Mouse (Mus musculus) layer of hippocampus, adult 8-10 months (tissue): Measurements from ENCODE around the gene Magi2. TPM values are rescaled to one million over a fixed set of nuclear protein-coding genes. Genes with fewer than 3 reads are reported as not detected.

ENCODE experiments used
- DNase-seq, 2 experiments: peaks; one replicate each; pipeline ENCODE4 v3.0.0; 2022; ENCODE audit warnings: low spot score in 2 of 2
- total RNA-seq, 4 experiments: library from RNA; stranded (reverse); gene quantifications; 2 replicates each; pipeline ENCODE4 v1.2.4; 2022

Magi2 gene
- total RNA-seq, 4 experiments from 2014 or later: 105 to 137 (median 127) TPM

DNA sequence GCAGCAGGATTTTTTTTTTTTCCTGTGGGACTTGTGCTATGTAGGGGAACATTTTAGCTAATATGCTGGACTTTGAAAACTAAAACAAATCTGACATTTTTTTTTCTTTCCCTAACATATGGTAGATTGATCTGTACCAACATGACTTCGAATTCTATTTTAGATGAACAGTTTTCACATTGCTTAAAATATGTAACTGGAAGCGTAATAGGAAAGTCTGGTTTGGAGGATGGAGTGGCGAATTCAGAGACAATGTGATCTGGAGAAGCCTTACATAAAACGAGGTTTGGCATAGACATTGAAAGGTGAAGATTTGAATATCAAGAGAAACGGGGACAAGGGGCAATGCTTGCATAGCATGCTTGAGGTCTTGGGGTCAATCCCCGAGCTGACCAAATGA lies 519.1 kb downstream of the Magi2 start:
- peak; percentile 15 to 18 for DNase-seq

DNA sequence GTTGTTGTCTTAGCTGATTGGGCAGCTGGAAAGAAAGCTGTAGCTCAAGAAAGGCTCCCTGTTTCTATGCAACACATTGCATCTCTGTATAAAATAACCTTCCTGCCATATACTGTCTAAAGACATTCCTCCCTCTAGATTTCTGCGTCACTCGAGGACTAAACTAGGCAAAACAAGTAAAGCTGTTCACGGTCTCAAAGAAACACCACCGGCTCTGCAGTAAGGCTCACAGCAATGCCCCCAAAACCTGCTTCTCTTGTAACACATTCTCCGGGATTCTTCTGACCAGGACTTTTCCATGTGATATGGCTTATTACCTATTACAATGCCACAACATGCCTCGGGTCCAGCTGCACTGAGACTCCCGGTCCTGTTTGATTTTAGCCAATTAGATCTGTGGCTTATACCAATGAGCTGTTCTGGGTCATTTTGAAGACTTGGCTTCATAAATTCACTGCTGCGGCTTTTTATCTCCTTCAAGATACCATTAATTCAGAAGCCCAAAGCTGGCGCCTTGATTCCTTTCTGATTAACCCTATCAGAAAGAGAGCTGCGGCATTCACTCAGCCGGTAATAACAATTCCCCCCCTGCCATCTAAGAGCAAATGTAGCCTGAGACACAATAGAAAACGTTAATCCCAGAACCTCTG lies 520.2 kb downstream of the Magi2 start:
- peak; percentile 10 to 12 for DNase-seq

DNA sequence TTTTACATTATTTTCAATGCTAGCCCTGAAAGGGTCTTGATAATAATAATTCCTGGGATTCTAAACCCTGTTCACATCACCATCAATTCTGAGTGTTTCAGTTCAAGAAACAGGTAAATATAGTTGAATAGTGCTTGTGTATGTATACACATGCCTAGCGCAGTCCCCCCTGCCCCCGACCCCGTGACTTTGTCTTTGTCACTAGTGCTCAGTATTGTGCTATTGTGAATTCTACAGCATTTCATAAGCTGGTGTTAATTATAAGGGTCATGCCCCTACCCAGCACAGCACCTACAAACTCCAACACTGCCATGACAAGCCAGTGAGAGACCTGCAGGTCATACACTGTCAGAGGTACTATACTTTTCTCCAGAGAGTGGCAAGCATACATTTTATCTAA lies 520.8 kb downstream of the Magi2 start:
- DNase-seq: no peak

DNA sequence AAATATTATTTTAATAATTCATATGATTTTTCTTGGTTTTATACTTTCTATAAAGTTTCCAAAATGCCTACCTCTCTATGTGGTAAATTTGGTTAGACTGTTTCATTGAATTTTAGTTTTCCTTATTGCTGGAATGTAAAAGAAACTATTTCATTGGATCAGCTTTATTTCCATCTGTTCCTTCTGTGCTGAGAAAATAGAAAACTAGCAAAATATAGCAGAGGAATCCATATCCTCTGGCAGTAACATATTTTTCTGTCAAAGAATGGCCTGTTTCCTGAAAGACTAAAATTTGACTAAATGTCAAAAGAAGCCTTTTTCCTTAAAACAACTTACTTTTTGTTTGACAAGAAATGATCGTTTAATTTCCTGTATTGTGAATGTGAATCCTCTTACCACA lies 552.4 kb downstream of the Magi2 start:
- no peak for DNase-seq

DNA sequence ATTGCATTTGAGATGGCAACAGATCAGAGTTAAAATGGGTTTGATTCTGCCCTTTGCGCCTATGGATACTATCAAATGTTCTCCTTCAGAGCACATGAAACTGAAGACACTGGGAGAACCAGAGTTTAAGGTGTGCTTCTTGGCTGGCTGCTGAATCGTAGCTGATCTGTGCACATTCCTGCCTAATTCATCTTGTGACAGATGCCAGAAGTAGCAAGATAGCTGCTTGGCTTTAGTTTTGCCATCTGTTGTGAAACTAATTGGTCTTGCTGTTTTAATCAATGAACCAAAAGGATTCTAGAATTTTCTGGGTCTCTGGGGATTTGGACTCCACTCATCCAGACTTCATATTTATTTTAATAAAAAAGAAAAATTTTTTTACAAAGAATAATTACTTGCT lies 553.2 kb downstream of the Magi2 start:
- no peak for DNase-seq

DNA sequence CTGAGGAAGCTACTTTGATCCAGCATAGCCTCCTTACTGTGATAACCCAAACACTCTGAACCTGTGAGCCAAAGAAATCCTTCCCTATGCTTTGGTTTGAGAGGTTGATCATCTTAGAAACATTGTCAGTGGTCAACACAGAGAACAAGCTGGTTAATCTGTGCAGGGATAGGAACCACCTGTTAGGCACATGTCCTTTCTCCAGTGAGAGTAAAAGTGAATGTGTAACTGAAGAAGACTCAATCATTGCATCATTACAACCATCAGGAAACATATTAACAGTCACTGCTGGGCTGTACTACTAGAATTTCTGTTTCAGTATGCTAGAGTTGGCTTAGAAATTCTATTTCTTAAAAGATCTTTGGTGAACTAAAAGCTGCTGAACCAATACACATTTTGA lies 558.5 kb downstream of the Magi2 start:
- DNase-seq: no peak

DNA sequence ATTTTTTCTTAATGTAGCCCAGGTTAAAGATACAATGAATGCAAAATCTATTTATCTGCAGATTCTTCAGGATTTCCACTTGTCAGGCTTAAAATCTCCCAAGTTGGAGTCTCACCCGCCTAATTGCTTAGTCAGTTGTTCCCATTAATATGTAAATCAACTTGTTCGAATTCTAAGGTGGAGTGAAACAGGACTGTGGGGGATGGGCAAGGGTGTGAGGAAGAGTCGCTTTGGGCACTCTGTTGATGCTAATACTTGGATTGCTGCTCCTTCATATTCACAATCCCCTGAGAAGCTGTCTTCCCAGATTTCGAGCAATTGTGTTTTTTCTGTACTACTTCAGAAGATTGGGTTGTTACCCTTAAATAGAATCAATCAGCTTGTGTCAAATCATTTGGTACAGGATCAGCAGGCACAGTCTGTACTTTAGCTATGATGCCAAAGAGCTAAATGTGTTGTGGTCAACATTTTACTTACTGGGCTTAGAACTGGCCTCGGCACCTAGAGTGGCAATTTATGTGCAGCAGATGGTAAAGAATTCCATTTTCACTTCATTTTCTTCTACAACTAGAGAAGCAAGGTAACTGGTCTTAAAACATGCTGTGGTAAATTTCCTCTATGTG lies 560.8 kb downstream of the Magi2 start:
- DNase-seq: no peak

DNA sequence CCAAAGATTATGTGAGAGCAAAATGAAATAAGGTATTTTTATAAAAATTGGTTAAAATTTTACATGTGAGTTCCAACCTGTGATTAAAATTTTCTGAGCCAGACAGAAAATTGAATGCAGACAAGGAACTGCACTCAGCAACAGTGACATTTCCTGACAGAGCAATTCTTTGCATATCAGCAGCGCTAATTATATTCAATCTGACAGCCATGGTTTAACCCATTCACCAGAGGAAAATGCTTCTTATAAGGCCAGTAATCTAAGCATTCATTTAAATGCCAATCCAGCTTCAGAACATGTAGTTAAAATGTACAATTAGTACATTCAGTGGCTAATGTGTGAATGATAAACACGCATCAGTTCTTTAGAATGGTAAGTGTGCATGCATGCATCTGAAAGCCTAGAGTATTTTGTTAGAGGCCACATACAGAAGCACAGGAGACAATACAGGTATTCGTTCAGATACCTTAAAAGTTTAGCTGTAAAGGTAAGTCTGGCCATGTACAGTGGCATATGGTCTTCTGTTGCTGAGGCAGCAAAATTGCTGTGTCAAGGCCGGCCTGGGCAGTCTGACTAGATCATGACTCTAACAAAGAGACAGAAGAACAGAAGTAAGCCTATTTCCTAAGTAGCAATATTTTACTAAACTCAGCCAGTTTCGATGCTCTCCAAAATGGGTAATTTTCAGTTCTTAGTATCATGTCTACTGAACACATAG lies 576.4 kb downstream of the Magi2 start:
- DNase-seq: no peak

DNA sequence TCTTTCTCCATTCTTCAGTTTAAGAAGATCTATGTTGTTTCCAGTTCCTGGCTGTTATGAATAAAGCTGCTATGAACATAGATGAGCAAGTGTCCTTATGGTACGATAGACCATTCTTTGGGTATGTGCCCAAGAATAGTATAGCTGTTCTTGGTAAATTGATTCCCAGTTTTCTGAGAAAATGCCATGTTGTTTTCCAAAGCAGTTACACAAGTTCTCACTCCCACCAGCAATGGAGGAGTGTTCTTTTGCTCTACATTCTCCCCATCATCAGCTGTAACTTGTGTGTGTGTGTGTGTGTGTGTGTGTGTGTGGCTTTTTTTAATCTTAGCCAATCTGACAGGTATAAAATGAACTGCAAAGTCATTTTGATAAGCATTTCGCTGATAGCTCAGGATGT lies 595.7 kb downstream of the Magi2 start:
- no peak for DNase-seq

DNA sequence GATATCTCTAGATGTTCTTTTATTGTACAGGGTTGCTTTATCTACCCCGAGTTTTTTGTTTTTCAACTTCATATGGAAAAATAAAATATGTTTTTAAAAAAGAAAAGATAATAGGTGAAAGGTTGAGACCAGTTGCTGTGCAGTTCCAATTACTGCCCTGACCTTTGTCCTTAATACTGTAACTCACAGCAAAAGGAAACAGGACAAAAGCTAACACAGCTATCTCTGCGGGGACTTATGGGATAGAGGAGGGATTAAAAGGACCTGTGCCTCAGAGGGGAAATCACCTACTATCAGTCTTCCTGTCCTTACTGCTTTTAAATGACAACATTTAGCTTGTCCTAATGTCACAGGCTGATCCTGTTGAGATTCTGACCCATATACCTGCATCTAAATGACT lies 599.1 kb downstream of the Magi2 start:
- no peak for DNase-seq

DNA sequence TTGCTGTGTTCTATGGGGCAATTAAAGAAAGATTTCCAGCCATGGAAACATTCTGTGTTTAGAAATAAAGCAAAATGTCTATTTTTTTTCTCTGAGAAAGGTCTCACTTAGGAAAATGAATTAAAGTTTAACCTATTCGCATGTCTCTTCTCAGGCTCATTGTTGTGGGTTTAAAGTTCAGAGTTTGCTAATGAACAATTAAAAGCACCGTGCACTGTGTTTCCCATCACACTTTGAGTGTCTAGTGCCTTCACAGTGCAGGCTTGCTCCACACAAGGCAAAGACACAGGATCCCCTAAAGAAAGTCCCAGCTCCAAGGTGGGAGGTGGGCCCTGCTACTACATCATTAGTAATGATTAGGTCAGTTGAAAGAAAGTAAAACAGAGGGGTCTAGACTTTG lies 602.5 kb downstream of the Magi2 start:
- no peak for DNase-seq

DNA sequence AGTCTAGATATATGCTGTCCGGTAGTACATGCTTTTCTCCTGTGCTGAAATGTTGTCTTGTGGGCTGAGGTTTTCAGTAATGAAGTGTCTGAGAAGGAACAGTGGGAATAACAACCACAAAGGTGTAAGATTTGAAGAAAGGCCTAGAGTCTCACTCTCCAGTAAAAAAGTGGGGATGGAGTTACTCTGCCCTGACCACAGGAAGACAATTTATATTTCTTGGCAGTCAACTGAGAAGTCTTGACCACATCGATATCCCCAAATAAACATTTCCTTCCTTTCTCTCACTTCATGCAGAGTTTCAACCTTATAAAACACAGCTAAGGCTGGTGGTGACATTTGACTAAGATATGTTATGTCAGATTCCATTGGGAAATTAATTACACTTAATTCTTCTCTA lies 636.0 kb downstream of the Magi2 start:
- DNase-seq: no peak

DNA sequence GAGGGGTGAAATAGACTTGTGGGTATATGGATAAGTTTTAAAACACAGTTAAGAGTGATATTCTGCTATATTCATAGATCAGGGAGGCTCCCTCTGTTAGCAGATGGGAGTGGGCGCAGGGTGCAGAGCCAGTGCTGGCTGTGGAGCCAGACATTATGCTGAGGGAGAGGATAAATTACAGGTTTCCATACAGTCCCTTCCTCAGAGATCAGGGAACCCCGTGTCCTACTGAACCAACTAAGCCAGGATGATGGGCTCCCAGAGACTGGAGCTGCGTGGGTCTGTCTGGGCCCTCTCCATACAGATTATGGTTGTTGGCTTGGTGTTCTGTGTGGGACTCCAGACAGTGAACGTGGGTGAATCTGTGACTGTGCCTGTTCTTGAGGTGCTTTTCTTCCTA lies 643.6 kb downstream of the Magi2 start:
- DNase-seq: peak; percentile 45 to 55

DNA sequence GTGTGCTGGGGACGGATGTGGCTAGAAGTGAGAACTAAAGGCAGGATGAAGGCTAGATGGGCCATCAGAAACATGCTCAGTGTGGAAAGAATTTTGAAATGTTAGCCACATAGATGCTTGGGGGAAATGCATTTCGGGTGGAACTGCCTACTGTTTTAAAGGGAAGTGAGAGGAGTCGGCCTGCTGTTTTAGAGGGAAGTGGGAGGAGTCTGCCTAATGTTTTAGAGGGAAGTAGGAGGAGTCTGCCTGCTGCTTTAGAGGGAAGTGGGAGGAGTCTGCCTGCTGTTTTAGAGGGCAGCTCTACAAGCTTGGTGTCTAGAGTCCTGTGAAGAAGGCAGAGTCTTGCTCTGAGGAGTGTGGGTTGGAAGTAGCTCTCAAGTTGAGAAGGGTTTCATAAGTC lies 664.9 kb downstream of the Magi2 start:
- DNase-seq: no peak

DNA sequence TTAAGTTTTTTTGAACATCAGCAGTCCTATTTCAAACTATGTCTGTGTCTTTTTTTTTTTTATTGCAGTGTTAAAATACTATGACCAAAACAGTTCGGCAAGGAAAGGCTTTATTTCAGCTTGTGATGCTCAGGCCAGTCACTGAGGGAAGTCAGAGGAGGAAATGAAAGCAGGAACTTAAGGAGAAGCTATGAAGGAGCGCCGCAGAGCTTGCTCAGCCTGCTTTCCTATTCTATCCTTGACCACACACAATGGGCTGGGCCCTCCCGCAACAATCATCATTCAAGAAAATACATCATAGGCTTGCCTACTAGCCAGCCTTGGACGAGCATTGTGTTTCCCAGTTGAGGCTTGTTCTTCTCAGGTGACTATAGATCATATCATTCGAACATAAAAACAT lies 669.1 kb downstream of the Magi2 start:
- DNase-seq: no peak

DNA sequence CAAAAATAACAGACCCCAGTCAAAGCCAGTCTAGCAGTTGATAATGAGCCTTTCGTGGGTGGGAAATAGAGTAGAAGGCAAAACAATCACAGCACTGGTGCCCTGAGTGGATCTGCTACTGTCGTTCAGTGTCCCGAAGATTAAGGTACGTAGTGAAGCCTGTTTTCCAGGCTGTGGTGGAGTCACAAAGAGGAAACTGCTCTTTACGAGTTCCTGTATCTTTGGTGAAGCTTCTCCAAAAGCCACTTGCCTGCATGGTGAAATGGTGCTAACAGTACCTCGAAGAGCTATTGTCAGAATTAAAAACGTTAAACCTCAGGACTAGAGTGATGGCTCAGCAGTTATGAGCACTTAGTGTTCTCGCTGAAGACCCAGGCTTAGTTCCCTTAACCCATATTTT lies 674.8 kb downstream of the Magi2 start:
- no peak for DNase-seq

DNA sequence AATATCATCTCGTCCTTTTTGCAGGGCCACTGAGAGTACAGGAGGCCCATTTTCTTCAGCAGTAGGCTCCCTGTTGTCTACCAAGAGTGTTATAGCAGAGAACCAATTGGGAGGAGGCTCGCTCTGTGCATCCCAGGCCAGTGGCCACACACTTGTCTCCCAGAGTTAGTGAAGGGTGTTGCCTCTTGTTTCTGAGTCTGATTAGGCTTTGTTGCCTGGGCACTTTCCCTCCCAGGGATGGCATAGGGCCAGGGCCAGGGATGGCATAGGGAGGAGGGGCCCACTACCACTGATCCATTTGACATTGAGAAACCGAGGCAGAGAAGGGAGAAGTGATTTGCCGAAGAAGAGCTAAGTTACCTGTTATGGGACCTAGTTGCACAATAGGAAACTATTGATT lies 679.8 kb downstream of the Magi2 start:
- DNase-seq: no peak

DNA sequence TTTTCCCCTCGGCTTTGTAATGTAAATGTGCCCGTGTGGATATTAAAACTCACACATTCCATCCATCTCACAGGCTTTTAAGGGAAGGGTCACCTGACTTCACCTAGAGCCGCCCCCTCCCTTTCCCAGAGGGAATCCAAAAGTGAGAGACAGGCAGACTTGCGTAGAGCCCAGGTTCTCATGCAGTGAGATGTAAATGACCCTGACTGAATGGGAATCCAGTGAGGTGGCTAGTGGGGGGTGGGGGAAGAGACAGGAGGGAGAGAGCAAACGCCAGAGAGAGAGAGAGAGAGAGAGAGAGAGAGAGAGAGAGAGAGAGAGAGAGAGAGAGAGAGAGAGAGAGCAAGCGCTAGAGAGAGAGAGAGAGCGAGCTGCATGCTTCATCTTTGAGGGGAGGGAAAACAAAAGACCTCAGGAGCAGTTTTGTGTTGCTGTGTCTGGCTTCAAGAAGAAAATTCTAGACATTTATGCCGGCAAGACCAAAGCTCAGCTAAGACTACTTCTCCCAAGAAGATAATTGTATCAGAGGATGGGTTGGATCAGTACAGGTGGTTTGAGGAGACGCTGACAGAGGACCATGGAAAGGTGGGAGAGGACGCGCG lies 680.6 kb downstream of the Magi2 start:
- no peak for DNase-seq

DNA sequence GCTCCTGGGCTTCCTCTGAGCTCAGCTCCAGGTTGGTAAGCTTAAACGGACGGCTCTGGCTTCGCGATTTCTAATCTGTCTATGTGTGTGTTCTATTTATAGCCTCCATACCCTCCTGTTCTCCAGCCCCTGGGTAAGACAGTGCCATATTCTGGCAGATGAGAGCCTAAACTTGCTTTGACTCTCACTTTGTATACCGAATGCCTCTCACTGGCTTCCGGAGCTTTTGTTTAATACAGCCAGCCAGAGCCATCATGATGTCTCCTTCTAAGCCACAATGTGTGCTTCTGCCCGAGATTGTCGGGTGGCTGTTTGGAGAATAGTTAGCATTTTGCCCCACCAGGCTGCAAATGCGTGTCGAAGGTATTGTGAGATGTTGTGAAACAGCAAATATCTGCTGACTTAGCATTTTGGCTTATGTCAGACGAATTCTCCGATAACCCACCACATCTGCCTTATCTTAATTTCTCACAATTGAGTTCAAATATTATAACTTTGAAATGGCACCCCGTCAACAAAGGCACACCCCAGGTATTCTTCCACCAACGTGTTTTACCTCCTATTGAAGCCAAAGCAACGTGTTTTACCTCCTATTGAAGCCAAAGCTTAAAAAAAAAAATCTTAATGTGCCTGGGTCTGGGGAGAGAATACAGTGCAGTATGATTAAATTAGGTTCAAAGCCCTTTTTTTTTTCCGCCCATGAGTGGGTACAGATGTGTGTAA lies 681.3 kb downstream of the Magi2 start:
- DNase-seq: peak; percentile 35 to 37

DNA sequence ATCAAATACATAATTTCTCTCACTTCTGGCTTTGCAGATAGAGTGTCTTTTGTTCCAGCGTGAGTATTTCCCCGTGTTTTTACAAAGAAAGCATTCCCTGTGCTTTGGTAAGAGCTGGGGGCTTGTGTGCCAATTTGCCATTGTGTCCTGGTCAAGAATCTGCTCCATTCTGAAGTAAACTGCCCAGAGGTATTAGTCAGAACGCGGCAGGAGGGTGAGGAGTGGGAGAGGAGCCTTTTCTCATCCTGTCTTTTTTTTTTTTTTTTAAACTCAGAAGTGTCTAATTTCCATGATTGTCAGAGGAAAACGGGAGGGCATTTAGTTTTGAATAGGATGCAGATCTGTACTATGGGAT lies 681.8 kb downstream of the Magi2 start:
- no peak for DNase-seq

DNA sequence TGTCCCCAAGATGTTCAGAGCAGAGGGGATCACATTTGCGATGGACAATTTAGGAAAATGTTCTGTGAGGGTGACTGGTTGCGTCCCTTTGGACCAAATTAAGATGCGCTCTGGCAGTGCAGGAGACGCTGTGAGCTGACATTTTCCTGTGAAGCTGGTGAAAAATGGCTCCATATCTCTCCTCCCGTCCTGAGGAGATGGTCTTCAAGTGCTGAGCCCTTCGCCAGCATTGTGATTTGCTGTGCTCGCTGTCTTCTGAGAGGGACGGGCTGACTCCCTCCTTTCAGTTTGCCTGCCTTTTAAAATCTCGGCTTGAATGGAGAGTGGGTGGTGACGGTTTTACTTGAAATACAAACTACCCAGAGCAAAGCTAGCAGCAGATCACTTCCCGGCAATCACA lies 682.2 kb downstream of the Magi2 start:
- peak; percentile 58 to 62 for DNase-seq

DNA sequence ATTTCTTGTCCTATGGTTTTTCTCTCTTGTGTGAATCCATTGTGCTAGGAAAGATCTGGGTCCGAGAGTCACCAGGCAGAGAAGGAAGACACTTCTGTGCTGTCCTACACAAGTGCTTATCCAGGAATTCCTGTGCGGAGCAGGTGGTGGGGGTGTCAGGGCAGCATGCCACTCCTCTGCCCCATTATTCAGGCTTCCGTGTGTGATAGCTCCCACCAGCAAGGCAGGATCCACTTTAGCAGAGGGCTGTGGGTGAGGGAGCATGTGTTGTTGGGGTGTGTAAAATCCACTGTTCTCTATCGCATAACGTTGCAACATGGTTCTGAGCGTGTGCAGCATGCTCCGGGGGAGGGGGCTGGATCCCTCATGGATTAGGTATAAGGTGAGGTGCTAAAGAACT lies 682.8 kb downstream of the Magi2 start:
- peak; percentile 51 to 58 for DNase-seq
